In genomic region chr6:104493459-104493858, GRCm38 (mm10) we compare ENCODE assay signal across 12 mouse cellular contexts. TPM values are rescaled to one million over a fixed set of nuclear protein-coding genes. Genes with fewer than 3 reads are reported as not detected.
DNase-seq lines count a peak whose midpoint lies in the region; ATAC-seq and TF ChIP-seq lines count a peak whose summit lies in the region.
"Had no signal": no experiment of that assay in that cellular context is flagged by ENCODE, and none has a peak within 500 bp of the region (broad histone marks: within the 10 kb centered on the region; RNA-seq: fewer than 3 reads in every experiment).

No protein-coding gene starts in this region.

- no peaks in the 10 kb centered on the region for H3K27me3 ChIP-seq in forebrain, embryonic 10.5 days (ENCODE audit: poor library complexity, severe bottlenecking)
- H3K27me3 ChIP-seq in hindbrain, embryonic 14.5 days (ENCODE audit: control insufficient read depth, insufficient read depth, low read length) = no peaks in the 10 kb centered on the region
- no peaks in the 10 kb centered on the region for H3K27me3 ChIP-seq in neural tube, embryonic 15.5 days (replicated peaks)

- no peaks in the 10 kb centered on the region for H3K9me3 ChIP-seq in forebrain, embryonic 10.5 days
- H3K9me3 ChIP-seq in hindbrain, embryonic 14.5 days (ENCODE audit: control insufficient read depth, low read length) = no peaks in the 10 kb centered on the region
- H3K9me3 ChIP-seq in neural tube, embryonic 15.5 days (replicated peaks) = no peaks in the 10 kb centered on the region

- peak overlapping the region; percentile 89 for H3K27ac ChIP-seq in left cerebral cortex, adult 2 months
- peak overlapping the region; percentile 83 for H3K27ac ChIP-seq in forebrain, embryonic 10.5 days
- H3K27ac ChIP-seq in hindbrain, embryonic 14.5 days = peak overlapping the region; percentile 70
- peak overlapping the region; percentile 85 for H3K27ac ChIP-seq in neural tube, embryonic 15.5 days (replicated peaks)

- intact Hi-C loops in left cerebral cortex, adult 2 months (cut with DNase I) = loop anchor here (10.0 kb wide), 1 partner anchor 271 kb away; no protein-coding TSS in a partner anchor

- DNase-seq in left cerebral cortex, adult 2 months (ENCODE audit: extremely low spot score in 1 of 2, low spot score in 2 of 2) = no peak
- DNase-seq in left cerebral cortex, adult 11 months (ENCODE audit: low spot score) = no peak
- no peak for DNase-seq in forebrain, embryonic 10.5 days (ENCODE audit: extremely low spot score, low spot score)
- DNase-seq in hindbrain, embryonic 14.5 days (ENCODE audit: low spot score) = peak; percentile 38
- no peak for DNase-seq in layer of hippocampus, postnatal 25 days (ENCODE audit: extremely low spot score in 1 of 2, low spot score in 1 of 2)
- DNase-seq in adipocyte (ENCODE audit: low spot score) = no peak
- DNase-seq: adrenal gland, adult 8-10 months; heart, postnatal 36 days; liver, postnatal 0 days; thymus, postnatal 14 days had no signal

- peaks cover 21% of the 10 kb centered on the region for H3K4me1 ChIP-seq in forebrain, embryonic 10.5 days
- 0 out of 2 replicates have a peak, but pooled peaks cover 11% of the 10 kb centered on the region for H3K4me1 ChIP-seq in hindbrain, embryonic 14.5 days (replicated peaks; ENCODE audit: control insufficient read depth, insufficient read depth, low read length)
- H3K4me1 ChIP-seq in neural tube, embryonic 15.5 days = peaks cover 5% of the 10 kb centered on the region; the same call in 1 of the 2 replicates

- 61% methylated on average over 6 of the region's 6 CpGs for whole genome bisulfite sequencing in forebrain, embryonic 10.5 days
- 42% methylated on average over 6 of the region's 6 CpGs for WGBS in hindbrain, embryonic 14.5 days
- WGBS in neural tube, embryonic 15.5 days = 35% methylated on average over 6 of the region's 6 CpGs

- no peaks in the 10 kb centered on the region for H3K36me3 ChIP-seq in forebrain, embryonic 10.5 days (replicated peaks)
- H3K36me3 ChIP-seq in hindbrain, embryonic 14.5 days (replicated peaks; ENCODE audit: control insufficient read depth, insufficient read depth) = no peaks in the 10 kb centered on the region
- no peaks in the 10 kb centered on the region for H3K36me3 ChIP-seq in neural tube, embryonic 15.5 days

- peak overlapping the region; percentile 53 for H3K4me2 ChIP-seq in hindbrain, embryonic 14.5 days (replicated peaks)
- H3K4me2 ChIP-seq in neural tube, embryonic 15.5 days = peak overlapping the region; percentile 59

- TF ChIP-seq CTCF in left cerebral cortex, adult 2 months (IDR thresholded peaks at IDR 0.05) = no peak

- peak overlapping the region; percentile 58 for H3K4me3 ChIP-seq in left cerebral cortex, adult 2 months
- peak overlapping the region; percentile 39 for H3K4me3 ChIP-seq in forebrain, embryonic 10.5 days
- peak overlapping the region; percentile 35 for H3K4me3 ChIP-seq in hindbrain, embryonic 14.5 days (replicated peaks; ENCODE audit: low read length)
- peak overlapping the region; percentile 48 for H3K4me3 ChIP-seq in neural tube, embryonic 15.5 days (replicated peaks)

- no peak for ATAC-seq in hindbrain, embryonic 14.5 days (ENCODE audit: low FRiP score)
- 0 out of 2 replicates have a peak, but pooled peaks have one; percentile 21 for ATAC-seq in neural tube, embryonic 15.5 days (ENCODE audit: low FRiP score)
- ATAC-seq: liver, postnatal 0 days had no signal

- H3K9ac ChIP-seq in hindbrain, embryonic 14.5 days = peak overlapping the region; percentile 61
- H3K9ac ChIP-seq in neural tube, embryonic 15.5 days (replicated peaks) = peak overlapping the region; percentile 57
- H3K9ac ChIP-seq: liver, postnatal 0 days had no signal

RNA-seq across cellular contexts. Expression of gene Cntn6, which starts 0.9 kb away (rescaled TPM):
- total RNA-seq in left cerebral cortex, adult 2 months (2021) = 10 to 100 TPM; 19.4 to 20.6 TPM
- 1.7 and 2.6 TPM in 2 replicates for polyA plus RNA-seq in forebrain, embryonic 10.5 days (2016; fragmentation: Nextera tagmentation; extraction: Ambion mirVana)
- 13.2 and 15.0 TPM in 2 replicates for polyA plus RNA-seq in hindbrain, embryonic 14.5 days (2014; fragmentation: Nextera tagmentation; extraction: Ambion mirVana)
- polyA plus RNA-seq in neural tube, embryonic 15.5 days (2015; fragmentation: Nextera tagmentation; extraction: Ambion mirVana) = 14.7 and 20.0 TPM in 2 replicates
- 1 to 10 TPM; 5.7 to 6.8 TPM for total RNA-seq in layer of hippocampus, postnatal 25 days (2021)
- total RNA-seq: adrenal gland, adult 8-10 months; gastrocnemius, adult 18-20 months; heart, postnatal 36 days had no signal
- polyA plus RNA-seq: liver, postnatal 0 days had no signal
